Mouse (Mus musculus): ENCODE measurements around the gene Accsl. TPM values are rescaled to one million over a fixed set of nuclear protein-coding genes. Genes with fewer than 3 reads are reported as not detected.

The Accsl gene
- polyA plus RNA-seq, 1 experiment from 2014 or later, result not detected

DNA sequence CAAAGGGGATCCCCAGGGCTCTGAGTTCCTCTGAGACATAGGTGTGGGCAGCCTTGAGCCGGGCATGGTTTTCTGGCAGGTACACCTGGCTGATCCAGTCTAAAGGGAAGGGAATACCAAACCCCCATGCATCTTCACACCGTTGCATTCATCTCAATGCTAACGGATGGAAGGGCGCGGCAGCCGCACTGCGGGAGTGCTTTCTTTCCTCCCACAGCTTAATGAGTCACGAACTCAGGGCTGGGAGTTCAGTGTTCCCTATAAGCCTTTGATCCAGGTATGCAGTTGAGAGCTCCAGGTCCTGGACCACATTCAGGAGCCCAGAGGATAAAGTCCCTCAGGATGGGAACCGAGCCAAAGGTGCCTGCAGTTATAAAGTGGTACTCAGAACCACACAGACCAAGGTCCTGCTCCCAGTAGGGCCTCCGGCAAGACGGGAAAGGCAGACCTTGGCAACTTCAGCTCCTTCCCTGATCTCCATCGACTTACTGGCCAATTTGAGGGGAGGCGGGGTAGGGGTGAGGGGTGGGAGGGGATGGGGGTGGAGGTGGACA lies 32.6 kb downstream of the Accsl start:
- no peaks in the 10 kb centered on the region; the same call in 1 of the 2 replicates for H3K9me3 ChIP-seq
- no peak overlapping the region for H3K4me2 ChIP-seq (replicated peaks)
- no peaks in the 10 kb centered on the region for H3K27me3 ChIP-seq
- no peak overlapping the region for H3K9ac ChIP-seq
- H3K4me3 ChIP-seq, result no peak overlapping the region
- peaks cover 56% of the 10 kb centered on the region for H3K36me3 ChIP-seq
- H3K27ac ChIP-seq, result no peak overlapping the region
- no peak for ATAC-seq (ENCODE audit: low FRiP score, low read depth)
- WGBS, result 73% methylated on average over 13 of the region's 13 CpGs
- no peaks in the 10 kb centered on the region for H3K4me1 ChIP-seq

DNA sequence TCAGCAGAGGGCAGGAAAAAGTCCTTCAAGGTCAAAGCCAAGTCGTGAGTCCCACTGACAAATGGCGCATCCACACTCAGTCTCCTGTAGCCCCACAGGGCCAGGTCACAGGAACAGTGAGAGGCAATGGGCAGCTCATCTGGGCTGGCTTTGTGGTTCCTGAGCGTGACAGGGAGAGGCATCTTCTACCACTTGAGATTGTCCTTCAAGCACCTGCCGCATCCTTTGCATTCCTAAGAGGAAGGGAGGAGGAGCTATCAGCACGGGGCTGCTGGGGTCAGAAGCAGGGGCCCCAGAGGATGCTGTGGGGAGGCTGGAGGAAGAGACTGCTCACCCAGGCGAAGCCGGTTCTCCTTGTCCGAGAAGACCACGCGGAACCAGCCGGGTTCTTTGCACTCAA lies 33.4 kb downstream of the Accsl start:
- Histone ChIP-seq H3K27me3 (no peaks in the 10 kb centered on the region), H3K9me3 (no peaks in the 10 kb centered on the region), H3K9ac (no peak overlapping the region), H3K4me3 (no peak overlapping the region), H3K4me2 (replicated peaks) (no peak overlapping the region), H3K27ac (no peak overlapping the region), H3K36me3 (peaks cover 49% of the 10 kb centered on the region), H3K4me1 (no peaks in the 10 kb centered on the region)
- 80% methylated on average over 11 of the region's 11 CpGs for WGBS
- no peak for ATAC-seq (ENCODE audit: low FRiP score, low read depth)

- Histone ChIP-seq H3K27ac (no peak overlapping the region), H3K4me1 (peaks cover 10% of the 10 kb centered on the region), H3K9me3 (no peaks in the 10 kb centered on the region), H3K9ac (no peak overlapping the region), H3K36me3 (peaks cover 11% of the 10 kb centered on the region), H3K4me3 (no peak overlapping the region), H3K4me2 (replicated peaks) (no peak overlapping the region), H3K27me3 (no peaks in the 10 kb centered on the region)
- WGBS, result 18% methylated on average over 8 of the region's 8 CpGs
- no peak for ATAC-seq (ENCODE audit: low FRiP score, low read depth)
Observed at GRCm38 (mm10) chr2:93823519-93823918, 45.4 kb downstream of the Accsl start.

GRCm38 (mm10) chr2:93822045-93822749 lies 46.8 kb downstream of the Accsl start, which contains the start of gene Ext2:
Gene Ext2 (minus strand): TSS chr2:93822568.
- H3K9ac ChIP-seq, result peak within 1 kb of the TSS; percentile 97
- peak within 1 kb of the TSS; percentile 95 for H3K4me3 ChIP-seq
- H3K27ac ChIP-seq, result no peak within 1 kb of the TSS
- 1% methylated on average over 65 of the region's 66 CpGs for WGBS
- peak within 1 kb of the TSS; percentile 81 for H3K4me2 ChIP-seq (replicated peaks)
- H3K36me3 ChIP-seq, result peaks cover 18% of the 10 kb centered on the region
- peak; percentile 94 for ATAC-seq (ENCODE audit: low FRiP score, low read depth)
- peaks cover 10% of the 10 kb centered on the region for H3K4me1 ChIP-seq
- no peaks in the 10 kb centered on the region for H3K27me3 ChIP-seq
- no peaks in the 10 kb centered on the region for H3K9me3 ChIP-seq

DNA sequence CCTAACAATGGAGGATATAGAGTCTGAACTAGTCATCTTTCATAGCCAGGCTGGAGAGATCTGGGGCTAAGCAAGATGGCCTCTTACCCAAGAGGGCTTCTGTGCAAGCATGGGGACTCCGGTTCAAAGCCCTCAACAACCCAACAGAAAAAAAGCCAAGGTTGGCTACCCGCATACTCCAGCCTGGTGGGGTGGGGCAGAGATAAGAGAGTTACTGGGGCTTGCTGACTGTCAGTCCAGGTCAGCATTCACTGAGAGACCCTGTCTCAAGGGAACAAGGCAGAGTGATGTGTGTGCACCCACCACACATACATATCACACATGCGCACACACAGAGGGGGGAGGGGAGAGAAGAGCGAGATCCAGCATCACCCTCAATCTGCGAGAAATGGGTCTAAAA lies 51.2 kb downstream of the Accsl start:
- no peaks in the 10 kb centered on the region for H3K9me3 ChIP-seq
- no peak for ATAC-seq (ENCODE audit: low FRiP score, low read depth)
- no peak overlapping the region for H3K4me2 ChIP-seq (replicated peaks)
- peaks cover 26% of the 10 kb centered on the region for H3K36me3 ChIP-seq
- H3K9ac ChIP-seq, result no peak overlapping the region
- H3K27me3 ChIP-seq, result no peaks in the 10 kb centered on the region
- H3K4me3 ChIP-seq, result no peak overlapping the region
- H3K27ac ChIP-seq, result no peak overlapping the region
- WGBS, result 97% methylated on average over 5 of the region's 5 CpGs
- H3K4me1 ChIP-seq, result peaks cover 10% of the 10 kb centered on the region

DNA sequence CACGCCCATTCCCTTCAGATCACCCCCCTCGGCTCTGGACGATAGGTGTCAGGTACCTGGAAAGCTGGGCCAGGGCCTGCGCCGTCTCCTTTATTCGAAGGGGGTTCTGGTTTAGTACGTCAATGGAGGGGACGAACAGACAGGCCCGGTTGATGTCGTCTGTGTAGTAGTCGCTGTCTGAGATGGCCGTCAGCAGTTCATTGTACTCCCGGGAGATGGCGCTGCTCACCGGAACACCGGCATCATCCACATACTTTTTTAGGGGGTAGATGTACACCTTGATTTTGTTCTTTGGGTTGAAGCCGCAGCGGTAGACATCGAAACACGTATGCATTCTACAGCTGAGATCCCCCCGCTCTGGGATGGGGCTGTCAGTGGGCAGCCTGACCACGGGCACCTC lies 55.6 kb downstream of the Accsl start:
- no peaks in the 10 kb centered on the region for H3K9me3 ChIP-seq
- H3K9ac ChIP-seq, result no peak overlapping the region
- peaks cover 51% of the 10 kb centered on the region for H3K36me3 ChIP-seq
- no peak for ATAC-seq (ENCODE audit: low FRiP score, low read depth)
- H3K4me1 ChIP-seq, result no peaks in the 10 kb centered on the region
- H3K27ac ChIP-seq, result no peak overlapping the region
- WGBS, result 92% methylated on average over 22 of the region's 22 CpGs
- no peak overlapping the region for H3K4me2 ChIP-seq (replicated peaks)
- H3K27me3 ChIP-seq, result no peaks in the 10 kb centered on the region
- no peak overlapping the region for H3K4me3 ChIP-seq

GRCm38 (mm10) chr2:93811812-93812211 lies 57.1 kb downstream of the Accsl start:
- WGBS, result 34% methylated on average over 4 of the region's 4 CpGs
- Histone ChIP-seq H3K27me3 (no peaks in the 10 kb centered on the region), H3K27ac (no peak overlapping the region), H3K4me3 (no peak overlapping the region), H3K36me3 (peaks cover 60% of the 10 kb centered on the region), H3K9ac (no peak overlapping the region), H3K4me2 (replicated peaks) (no peak overlapping the region), H3K4me1 (no peaks in the 10 kb centered on the region), H3K9me3 (no peaks in the 10 kb centered on the region)
- no peak for ATAC-seq (ENCODE audit: low FRiP score, low read depth)

DNA sequence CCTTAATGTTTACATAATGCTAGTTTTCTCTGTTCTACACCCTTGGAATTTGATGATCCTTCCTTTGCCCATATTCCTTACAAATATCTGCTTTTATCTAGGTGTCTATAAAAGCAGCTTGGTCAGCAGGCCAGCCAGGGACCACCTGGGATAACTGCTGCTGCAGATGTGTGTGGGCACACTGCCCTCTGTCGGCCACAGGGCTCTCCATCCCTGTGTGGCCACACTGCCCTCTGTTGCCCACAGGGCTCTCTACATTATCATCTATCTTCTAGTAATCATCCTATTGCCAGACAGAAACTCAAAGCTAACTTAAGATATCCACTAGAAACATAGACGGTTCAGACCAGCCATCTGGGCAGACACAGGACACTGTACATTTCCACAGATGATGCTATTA lies 59.0 kb downstream of the Accsl start:
- H3K4me3 ChIP-seq, result no peak overlapping the region
- no peak overlapping the region for H3K9ac ChIP-seq
- H3K36me3 ChIP-seq, result peaks cover 78% of the 10 kb centered on the region
- ATAC-seq (ENCODE audit: low FRiP score, low read depth), result no peak
- H3K9me3 ChIP-seq, result no peaks in the 10 kb centered on the region
- 17% methylated on average over 2 of the region's 2 CpGs for WGBS
- no peak overlapping the region for H3K27ac ChIP-seq
- no peak overlapping the region for H3K4me2 ChIP-seq (replicated peaks)
- H3K27me3 ChIP-seq, result no peaks in the 10 kb centered on the region
- no peaks in the 10 kb centered on the region for H3K4me1 ChIP-seq

- 84% methylated on average over 5 of the region's 5 CpGs for WGBS
- Histone ChIP-seq H3K9me3 (no peaks in the 10 kb centered on the region), H3K9ac (no peak overlapping the region), H3K4me1 (no peaks in the 10 kb centered on the region), H3K4me2 (replicated peaks) (no peak overlapping the region), H3K27me3 (no peaks in the 10 kb centered on the region), H3K4me3 (no peak overlapping the region), H3K36me3 (peaks cover 86% of the 10 kb centered on the region), H3K27ac (no peak overlapping the region)
- no peak for ATAC-seq (ENCODE audit: low FRiP score, low read depth)
Observed at GRCm38 (mm10) chr2:93808071-93808470, 60.9 kb downstream of the Accsl start.

DNA sequence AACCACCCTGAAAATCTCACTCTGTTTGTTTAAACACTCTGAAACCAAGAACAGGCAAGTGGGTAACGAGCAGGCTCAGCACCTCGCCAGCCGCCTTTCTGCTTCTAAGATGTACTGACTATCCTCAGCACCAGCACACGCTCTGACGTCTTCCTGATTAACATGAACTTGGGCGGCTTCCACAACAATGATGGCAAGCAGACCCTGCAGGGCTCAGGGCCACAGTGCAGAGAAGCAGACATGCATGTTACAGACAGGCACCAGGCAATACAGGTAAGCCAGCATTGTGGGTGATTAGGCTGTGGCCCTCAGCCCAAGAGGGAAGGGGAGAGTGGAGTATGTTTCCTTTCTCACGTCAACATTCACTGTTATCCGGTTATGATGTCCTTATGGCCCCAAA lies 61.5 kb downstream of the Accsl start:
- Histone ChIP-seq H3K27me3 (no peaks in the 10 kb centered on the region), H3K4me2 (replicated peaks) (no peak overlapping the region), H3K9me3 (no peaks in the 10 kb centered on the region), H3K4me3 (no peak overlapping the region), H3K27ac (no peak overlapping the region), H3K9ac (no peak overlapping the region), H3K4me1 (no peaks in the 10 kb centered on the region), H3K36me3 (peaks cover 81% of the 10 kb centered on the region)
- ATAC-seq (ENCODE audit: low FRiP score, low read depth), result no peak
- WGBS, result 77% methylated on average over 8 of the region's 8 CpGs

DNA sequence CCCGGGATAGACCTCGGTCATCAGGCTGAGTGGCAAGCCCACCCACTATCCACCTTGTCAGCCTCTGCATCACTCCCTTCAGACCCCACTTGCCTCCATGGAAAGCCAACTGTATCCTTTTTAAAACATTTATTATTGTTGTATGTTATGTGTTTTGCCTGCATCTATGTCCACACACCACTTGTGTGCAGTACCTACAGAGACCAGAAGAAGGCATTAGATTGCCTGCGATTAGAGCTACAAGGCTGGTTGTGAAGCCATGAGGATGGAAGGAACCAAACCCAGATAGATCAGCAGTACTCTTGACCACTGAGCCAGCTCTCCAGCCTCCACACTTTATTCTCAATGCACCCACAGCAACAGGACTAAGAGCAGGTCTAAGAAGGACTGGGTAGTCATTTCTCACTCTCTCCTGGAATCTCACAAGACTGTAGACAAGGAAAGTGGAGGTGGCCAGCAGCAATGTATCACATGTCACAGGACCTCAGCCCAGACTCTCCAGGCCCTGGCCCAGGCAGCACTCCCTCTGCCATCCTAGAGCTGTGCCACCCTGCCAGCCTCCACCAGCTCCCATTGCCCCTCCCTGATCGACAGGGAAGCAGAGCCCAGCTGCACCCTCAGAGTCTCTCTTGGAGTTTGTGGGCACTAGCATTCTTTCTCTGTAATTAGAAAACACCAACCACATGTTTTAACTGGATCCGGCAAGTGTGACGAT lies 62.3 kb downstream of the Accsl start:
- Histone ChIP-seq H3K27me3 (no peaks in the 10 kb centered on the region), H3K9ac (no peak overlapping the region), H3K36me3 (peaks cover 81% of the 10 kb centered on the region), H3K4me2 (replicated peaks) (no peak overlapping the region), H3K9me3 (no peaks in the 10 kb centered on the region), H3K4me3 (no peak overlapping the region), H3K27ac (no peak overlapping the region), H3K4me1 (no peaks in the 10 kb centered on the region)
- no peak for ATAC-seq (ENCODE audit: low FRiP score, low read depth)
- WGBS, result 84% methylated on average over 6 of the region's 6 CpGs

DNA sequence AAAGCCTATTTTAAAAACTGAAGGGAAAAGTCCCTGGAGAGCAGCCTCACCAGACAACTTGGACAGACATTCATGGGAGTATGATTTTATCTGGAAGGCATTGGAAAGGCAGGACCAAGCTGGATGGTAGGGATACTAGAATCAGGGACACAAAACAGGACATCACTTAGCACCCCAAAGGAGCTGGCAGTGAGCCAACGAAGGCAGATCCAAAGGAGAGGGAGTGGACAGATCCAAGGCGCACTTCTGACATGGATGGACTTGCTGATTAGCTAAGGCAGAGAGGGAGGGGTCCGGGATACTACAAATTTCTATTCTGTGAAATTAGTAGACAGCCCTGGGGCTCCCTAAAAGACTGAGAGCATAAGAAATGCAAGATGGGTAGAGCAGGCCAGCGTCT lies 63.4 kb downstream of the Accsl start:
- no peak for ATAC-seq (ENCODE audit: low FRiP score, low read depth)
- H3K4me1 ChIP-seq, result no peaks in the 10 kb centered on the region
- H3K9ac ChIP-seq, result no peak overlapping the region
- 90% methylated on average over 4 of the region's 4 CpGs for WGBS
- H3K9me3 ChIP-seq, result no peaks in the 10 kb centered on the region
- peaks cover 78% of the 10 kb centered on the region for H3K36me3 ChIP-seq
- H3K27ac ChIP-seq, result no peak overlapping the region
- no peaks in the 10 kb centered on the region for H3K27me3 ChIP-seq
- no peak overlapping the region for H3K4me2 ChIP-seq (replicated peaks)
- no peak overlapping the region for H3K4me3 ChIP-seq
